Mouse (Mus musculus) hindbrain, embryonic 13.5 days (tissue): ENCODE measurements at regions not wholly inside any gene's neighbourhood (a gene's known extent, or its start where the extent isn't known, plus 50 kb on each side); places are given as distances from the start of the nearest gene placed in this dataset.

ENCODE experiments used
- ATAC-seq: fragments of 200-750 bp; cut with Nextera tagmentation; 2 replicates; pipeline ENCODE4 v1.8.0; 2017; ENCODE audit warnings: moderate TSS enrichment; ENCODE audit not compliant: low FRiP score
- H3K27ac ChIP-seq: fragments of 300-500 bp; sonication (generic); 2 replicates; pipeline ENCODE4 v1.5.1; 2015; ENCODE audit warnings: inconsistent platforms, mild to moderate bottlenecking, moderate library complexity
- H3K27me3 ChIP-seq: fragments of 300-500 bp; sonication (generic); 2 replicates; pipeline ENCODE4 v1.6.1; 2015; ENCODE audit warnings: mild to moderate bottlenecking, inconsistent platforms
- H3K36me3 ChIP-seq: fragments of 300-500 bp; sonication (generic); 2 replicates; pipeline ENCODE4 v1.6.1; 2015; ENCODE audit warnings: mild to moderate bottlenecking, inconsistent platforms
- H3K4me1 ChIP-seq: fragments of 300-500 bp; sonication (generic); replicated peaks from 2 replicates; pipeline ENCODE4 v1.6.1; 2015; ENCODE audit warnings: inconsistent platforms
- H3K4me2 ChIP-seq: fragments of 300-500 bp; sonication (generic); 2 replicates; pipeline ENCODE4 v1.6.1; 2015; ENCODE audit warnings: inconsistent platforms, mild to moderate bottlenecking, moderate library complexity
- H3K4me3 ChIP-seq: fragments of 300-500 bp; sonication (generic); 2 replicates; pipeline ENCODE4 v1.5.1; 2015; ENCODE audit warnings: mild to moderate bottlenecking, inconsistent platforms
- H3K9ac ChIP-seq: fragments of 300-500 bp; sonication (generic); 2 replicates; pipeline ENCODE4 v1.6.1; 2015; ENCODE audit warnings: mild to moderate bottlenecking, inconsistent platforms
- H3K9me3 ChIP-seq: fragments of 300-500 bp; sonication (generic); 2 replicates; pipeline ENCODE4 v1.6.1; 2016; ENCODE audit warnings: inconsistent platforms
- WGBS: fragments of 180-500 bp; shearing (Covaris S2); methylation state at CpG from one replicate; pipeline ENCODE4 v1.1.7; 2015; 5-methylcytosine and 5-hydroxymethylcytosine counted together

DNA sequence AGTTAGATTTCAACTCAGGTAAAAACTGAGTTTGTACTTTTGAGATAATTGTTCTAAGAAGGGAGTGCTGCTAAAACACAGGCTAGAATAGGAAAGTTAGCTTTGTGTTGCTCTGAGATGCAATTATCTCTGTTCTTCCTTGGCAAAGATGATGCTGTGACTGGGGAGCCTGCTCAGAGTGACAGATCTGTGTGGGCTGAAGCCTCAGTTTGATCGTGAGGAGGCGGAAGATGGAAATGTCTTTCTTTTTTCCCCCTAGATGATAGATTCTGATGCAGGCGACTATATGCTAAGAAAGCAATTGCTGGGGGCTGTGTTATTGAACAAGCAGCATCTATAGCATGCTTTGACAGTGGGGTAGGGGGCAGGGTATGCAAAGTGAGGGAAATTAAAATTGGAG, 156.7 kb upstream of the Cypt15 start:
- H3K27me3 ChIP-seq = no peaks in the 10 kb centered on the region
- H3K4me2 ChIP-seq = no peak overlapping the region
- H3K9me3 ChIP-seq = no peaks in the 10 kb centered on the region
- H3K4me3 ChIP-seq = no peak overlapping the region
- ATAC-seq = no peak
- H3K9ac ChIP-seq = no peak overlapping the region
- no peaks in the 10 kb centered on the region for H3K4me1 ChIP-seq
- H3K36me3 ChIP-seq = no peaks in the 10 kb centered on the region
- H3K27ac ChIP-seq = no peak overlapping the region
- 75% methylated on average over 3 of the region's 3 CpGs for WGBS

DNA sequence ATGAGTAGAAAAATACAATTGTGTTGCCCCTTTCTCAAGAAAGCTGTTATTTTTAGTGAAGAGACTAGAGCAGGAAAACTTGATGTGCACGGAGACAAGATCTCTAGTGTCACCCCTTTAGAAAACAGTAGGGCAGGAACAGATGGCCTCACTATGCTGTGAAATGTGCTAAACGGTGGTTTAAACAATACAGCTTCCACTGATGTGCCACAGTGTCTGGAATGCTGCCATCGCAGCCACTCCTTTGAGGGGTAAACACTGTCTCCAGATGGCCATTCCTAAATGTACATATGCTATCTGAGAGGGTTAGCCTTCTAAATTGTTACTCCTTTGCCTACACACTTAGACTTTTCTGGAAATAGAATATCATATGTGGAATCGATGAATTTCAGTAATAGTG, 116.4 kb upstream of the Cypt15 start:
- Histone ChIP-seq H3K9me3 (no peaks in the 10 kb centered on the region), H3K36me3 (no peaks in the 10 kb centered on the region), H3K27ac (no peak overlapping the region), H3K4me2 (no peak overlapping the region), H3K27me3 (no peaks in the 10 kb centered on the region), H3K4me3 (no peak overlapping the region), H3K4me1 (no peaks in the 10 kb centered on the region), H3K9ac (no peak overlapping the region)
- peak; percentile 75; the same call in 1 of the 2 replicates for ATAC-seq
- WGBS = 65% methylated on average over 4 of the region's 4 CpGs

DNA sequence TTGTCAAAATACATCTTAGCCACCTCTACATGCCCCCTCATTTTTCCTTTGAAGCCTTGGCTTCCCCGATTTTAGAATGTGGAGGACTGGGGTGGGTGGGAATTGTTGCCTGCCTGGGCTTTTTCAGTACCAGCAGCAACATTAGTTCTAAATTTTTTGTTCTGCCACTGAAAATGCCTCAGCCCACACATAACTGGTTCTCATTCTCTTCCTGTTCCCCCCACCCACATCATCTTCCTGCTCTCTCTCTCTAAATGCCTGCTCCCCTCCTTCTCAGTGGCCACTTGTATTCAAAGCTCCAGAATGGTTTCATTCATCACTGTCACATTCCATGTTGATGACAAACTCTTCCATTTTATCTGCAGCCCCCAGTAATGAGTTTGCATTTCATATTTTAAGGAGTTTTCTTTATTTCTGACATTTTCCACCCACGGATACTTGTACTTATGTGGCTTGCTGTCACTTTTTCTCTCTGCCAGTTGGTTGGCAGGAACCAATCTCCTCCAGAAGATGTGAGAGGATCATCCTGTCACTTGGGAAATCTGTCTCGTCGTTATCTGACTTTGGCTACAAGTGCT, 95.8 kb upstream of the Cypt15 start:
- Histone ChIP-seq H3K4me3 (no peak overlapping the region), H3K27ac (no peak overlapping the region), H3K27me3 (no peaks in the 10 kb centered on the region), H3K36me3 (no peaks in the 10 kb centered on the region), H3K9ac (no peak overlapping the region), H3K4me1 (no peaks in the 10 kb centered on the region), H3K9me3 (no peaks in the 10 kb centered on the region), H3K4me2 (no peak overlapping the region)
- no peak for ATAC-seq
- WGBS = 70% methylated on average over 4 of the region's 4 CpGs
